Mouse (Mus musculus) limb, embryonic 10.5 days (tissue): ENCODE measurements around the gene Inhbb. TPM values are rescaled to one million over a fixed set of nuclear protein-coding genes. Genes with fewer than 3 reads are reported as not detected.
A peak's percentile ranks its signal among the peaks of the same experiment; 100 is the strongest.

Experiments used
- DNase-seq: peaks from one replicate; pipeline ENCODE4 v3.0.0-alpha.2; 2017; ENCODE audit warnings: low spot score
- H3K27ac ChIP-seq: fragments of 300-500 bp; sonication (generic); 2 replicates; pipeline ENCODE4 v1.5.1; 2016; ENCODE audit warnings: mild to moderate bottlenecking
- H3K27me3 ChIP-seq: fragments of 300-500 bp; sonication (generic); 2 replicates; pipeline ENCODE4 v1.6.1; 2016; ENCODE audit warnings: low read depth, mild to moderate bottlenecking; ENCODE audit not compliant: poor library complexity, severe bottlenecking
- H3K36me3 ChIP-seq: fragments of 300-500 bp; sonication (generic); 2 replicates; pipeline ENCODE4 v1.6.1; 2016; ENCODE audit warnings: mild to moderate bottlenecking, moderate library complexity
- H3K4me1 ChIP-seq: fragments of 300-500 bp; sonication (generic); 2 replicates; pipeline ENCODE4 v1.6.1; 2016
- H3K4me3 ChIP-seq: fragments of 300-500 bp; sonication (generic); 2 replicates; pipeline ENCODE4 v1.5.1; 2016; ENCODE audit warnings: mild to moderate bottlenecking, moderate library complexity
- H3K9me3 ChIP-seq: fragments of 300-500 bp; sonication (generic); replicated peaks from 2 replicates; pipeline ENCODE4 v1.6.1; 2016; ENCODE audit warnings: mild to moderate bottlenecking
- WGBS: fragments of 180-500 bp; shearing (Covaris S2); methylation state at CpG from one replicate; pipeline ENCODE4 v1.1.7; 2016; 5-methylcytosine and 5-hydroxymethylcytosine counted together
- polyA plus RNA-seq: library from polyadenylated mRNA; unstranded; fragments of >200 nt; fragmentation: Nextera tagmentation; extraction: Ambion mirVana; gene quantifications from 2 replicates; pipeline ENCODE4 v1.2.1, GENCODE M21; 2016

Gene Inhbb
- 0.06 and 0.09 TPM in 2 replicates for polyA plus RNA-seq

DNA sequence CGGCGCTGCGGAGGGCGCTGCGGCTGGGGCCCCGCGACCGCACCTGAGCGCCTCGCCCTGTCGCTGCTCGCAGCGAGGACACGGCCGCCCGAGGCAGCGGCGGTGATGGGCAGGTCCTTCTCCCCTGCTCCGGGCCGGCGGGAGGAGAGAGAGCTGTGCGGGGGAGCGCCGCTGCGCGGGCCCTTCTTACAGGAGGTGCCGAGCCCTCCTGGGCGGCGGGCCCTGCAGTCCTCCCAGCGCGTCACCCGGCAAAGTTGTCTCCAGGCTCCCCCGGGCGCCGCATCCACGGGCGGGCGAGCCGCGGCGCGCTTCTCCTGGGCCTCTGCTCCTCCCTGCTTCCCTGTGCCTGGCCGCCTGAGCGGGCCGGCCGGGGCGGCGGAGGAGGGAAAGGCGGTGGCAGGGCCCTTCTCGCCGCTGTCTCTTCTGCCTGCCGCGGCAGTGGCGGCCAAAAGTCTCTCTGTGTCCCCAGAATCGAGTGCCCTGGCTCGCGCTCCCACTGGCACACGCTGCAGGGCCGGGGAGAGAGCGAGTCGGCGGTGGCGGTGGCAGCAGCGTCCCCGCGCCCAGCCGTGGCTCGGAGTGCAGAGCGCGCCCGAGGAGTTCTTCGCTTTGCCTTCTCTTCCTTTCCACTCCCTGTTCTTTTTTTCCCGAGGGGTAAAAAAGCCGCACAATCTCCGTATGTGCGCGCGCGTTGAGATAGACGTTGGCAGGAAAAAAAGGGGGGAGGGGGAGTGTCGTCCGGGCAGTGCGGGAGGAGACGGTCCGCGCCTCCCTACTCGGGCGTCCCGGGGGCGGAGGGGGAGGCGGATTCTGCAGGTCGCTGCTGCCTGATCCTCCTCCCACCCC, at the start of gene Inhbb:
Inhbb (minus strand) TSS at position 673 of the 846 bp plus-strand sequence.
- no peaks in the 10 kb centered on the region for H3K36me3 ChIP-seq
- under 1% methylated on average over 88 of the region's 92 CpGs for WGBS
- peak within 1 kb of the TSS; percentile 60 for H3K4me3 ChIP-seq
- H3K4me1 ChIP-seq: peaks cover 67% of the 10 kb centered on the region
- peaks cover 92% of the 10 kb centered on the region for H3K27me3 ChIP-seq
- H3K27ac ChIP-seq: peak within 1 kb of the TSS; percentile 53
- H3K9me3 ChIP-seq: no peaks in the 10 kb centered on the region
- peak; percentile 70 for DNase-seq

DNA sequence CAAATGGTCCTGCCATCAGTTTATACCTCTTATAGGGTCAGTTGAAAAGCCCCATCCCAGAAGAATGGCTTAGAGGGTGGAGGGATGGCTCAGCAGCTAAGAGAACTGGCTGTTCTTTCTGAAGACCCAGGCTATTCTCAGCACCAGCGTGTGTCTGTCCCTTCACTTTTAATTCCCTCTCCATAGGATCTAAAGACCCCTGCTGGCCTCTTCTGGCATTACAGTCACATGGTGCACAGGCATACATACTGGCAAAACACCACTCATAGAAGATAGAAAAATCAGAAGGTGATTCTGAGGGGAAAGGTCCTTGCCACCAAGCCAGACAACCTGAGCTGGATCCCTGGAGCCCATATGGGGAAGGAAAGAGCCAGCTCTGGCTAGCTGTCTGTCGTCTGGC, 41.3 kb upstream of the Inhbb start:
- no peak overlapping the region for H3K4me3 ChIP-seq
- DNase-seq: peak; percentile 65

DNA sequence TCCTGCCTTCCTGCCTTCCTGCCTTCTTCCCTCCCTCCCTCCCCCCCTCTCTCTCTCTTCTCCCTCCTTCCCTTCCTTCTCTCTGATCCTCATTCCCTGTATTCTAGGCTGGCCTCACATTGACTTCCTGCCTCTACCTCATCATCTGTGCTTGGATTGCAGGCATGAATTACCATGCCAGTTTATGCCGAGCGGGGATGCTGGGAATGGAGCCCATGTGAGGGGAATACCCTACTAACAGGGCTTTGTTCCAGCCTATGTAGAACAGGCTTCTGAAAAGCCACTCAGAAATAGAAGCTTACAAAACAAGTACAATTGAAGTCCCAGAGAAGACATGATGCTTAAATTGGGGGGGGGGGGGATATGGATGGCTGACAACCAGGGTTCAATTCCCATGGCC, 38.0 kb upstream of the Inhbb start:
- H3K36me3 ChIP-seq: no peaks in the 10 kb centered on the region
- no peak for DNase-seq
- WGBS: 84% methylated on average over 2 of the region's 2 CpGs
- no peak overlapping the region for H3K27ac ChIP-seq
- H3K27me3 ChIP-seq: peaks cover 11% of the 10 kb centered on the region; the same call in 1 of the 2 replicates
- peaks cover 22% of the 10 kb centered on the region for H3K4me1 ChIP-seq
- H3K4me3 ChIP-seq: no peak overlapping the region
- H3K9me3 ChIP-seq: no peaks in the 10 kb centered on the region

More for the DNA sequence above, 41.3 kb upstream of the Inhbb start:
- no peaks in the 10 kb centered on the region for H3K27me3 ChIP-seq
- no peak overlapping the region for H3K27ac ChIP-seq
- WGBS: 45% methylated on average over 2 of the region's 2 CpGs
- no peaks in the 10 kb centered on the region for H3K36me3 ChIP-seq
- no peaks in the 10 kb centered on the region for H3K4me1 ChIP-seq
- no peaks in the 10 kb centered on the region for H3K9me3 ChIP-seq

DNA sequence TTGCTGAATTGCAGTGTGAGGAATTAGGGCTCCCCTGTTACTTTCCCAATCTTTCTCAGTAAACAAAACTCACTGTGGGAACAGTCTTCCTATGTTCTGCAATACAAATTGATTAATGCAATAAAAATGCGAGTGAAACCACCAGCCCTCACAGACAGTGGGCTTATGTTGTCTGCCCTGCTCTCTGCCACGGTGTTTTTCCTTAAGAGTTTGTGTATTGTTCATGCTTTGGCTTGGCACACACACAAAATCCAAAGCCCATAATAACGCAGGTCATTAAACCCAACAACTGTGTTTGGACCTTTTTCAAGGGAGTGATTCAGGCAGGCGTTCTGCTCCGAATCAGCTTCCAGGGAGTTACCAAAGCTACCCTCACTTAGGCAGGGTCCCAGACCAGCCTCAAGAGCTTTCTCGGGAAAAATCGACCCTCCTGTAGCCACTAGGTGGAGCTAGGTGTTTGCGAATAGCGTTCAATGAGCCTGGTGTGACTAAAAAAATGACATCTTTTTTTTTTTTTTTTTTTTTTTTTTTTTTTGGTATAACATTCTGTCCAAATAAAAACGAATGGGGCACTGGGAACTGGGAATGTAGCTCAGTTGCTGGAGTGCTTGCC, 36.1 kb upstream of the Inhbb start:
- Histone ChIP-seq H3K4me3 (no peak overlapping the region), H3K27me3 (peaks cover 11% of the 10 kb centered on the region; the same call in 1 of the 2 replicates), H3K9me3 (no peaks in the 10 kb centered on the region), H3K27ac (no peak overlapping the region), H3K4me1 (peaks cover 22% of the 10 kb centered on the region), H3K36me3 (no peaks in the 10 kb centered on the region)
- peak; percentile 73 for DNase-seq
- 15% methylated on average over 10 of the region's 10 CpGs for WGBS

DNA sequence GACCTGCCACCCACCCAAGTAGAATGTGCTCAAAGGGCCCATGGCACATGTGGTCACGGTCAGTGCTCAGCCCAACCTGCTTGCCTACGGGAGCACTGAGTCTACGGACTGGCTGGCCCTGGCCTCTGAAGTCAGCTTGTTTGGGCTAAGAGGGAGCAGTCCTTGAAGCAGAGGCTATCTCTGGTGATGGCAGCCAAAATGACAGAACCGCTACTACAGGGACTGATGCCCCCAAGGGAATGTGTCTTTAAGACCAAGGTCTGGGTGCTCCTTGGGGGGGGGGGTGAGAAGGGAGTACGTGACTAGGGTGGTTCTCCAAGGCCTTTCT, 35.4 kb upstream of the Inhbb start:
- Histone ChIP-seq H3K36me3 (no peaks in the 10 kb centered on the region), H3K27ac (peak overlapping the region; percentile 66), H3K27me3 (peaks cover 11% of the 10 kb centered on the region; the same call in 1 of the 2 replicates), H3K4me3 (peak overlapping the region; percentile 31), H3K4me1 (peaks cover 22% of the 10 kb centered on the region), H3K9me3 (no peaks in the 10 kb centered on the region)
- no peak for DNase-seq
- WGBS: 29% methylated on average over 5 of the region's 5 CpGs

DNA sequence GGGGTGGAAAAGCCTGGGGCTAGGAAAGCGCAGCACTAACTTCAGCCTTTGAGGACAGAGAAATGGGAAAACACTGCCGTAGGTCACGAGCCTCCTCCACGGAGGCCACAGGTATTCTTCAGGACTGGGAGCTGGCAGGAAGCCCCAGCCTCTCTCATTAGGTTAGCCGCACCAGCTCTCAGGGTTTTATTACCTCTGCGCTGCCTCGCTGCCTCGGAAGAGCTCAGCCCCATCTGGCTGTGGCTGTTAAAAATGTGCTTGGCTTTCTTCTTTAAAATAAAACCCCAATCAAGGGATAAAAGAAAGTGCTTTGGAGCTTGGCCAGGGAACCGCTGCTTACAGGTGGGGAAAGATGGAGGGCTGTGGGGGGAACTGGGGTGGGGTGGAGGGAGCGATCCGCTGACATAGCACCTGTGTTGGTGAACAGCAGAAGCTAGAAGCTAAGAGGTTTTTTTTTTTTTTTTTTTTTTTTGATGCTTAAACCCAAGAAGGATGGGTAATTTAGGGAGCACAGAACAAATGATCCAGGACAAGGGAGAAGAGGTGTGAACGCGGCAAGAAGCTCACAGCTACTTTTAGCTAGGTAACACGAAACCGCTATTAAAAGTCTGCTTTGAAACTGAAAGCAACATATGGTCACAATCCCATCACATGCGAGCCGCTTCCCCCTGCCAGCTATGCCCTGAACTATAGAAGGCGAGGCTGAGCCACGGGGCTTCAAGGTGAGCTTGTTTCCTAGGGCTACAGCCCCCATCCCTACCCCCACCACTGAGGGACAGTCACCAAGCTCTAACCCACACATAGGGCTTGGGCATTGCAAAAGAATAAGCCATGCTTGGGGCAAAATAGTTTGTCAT, 34.9 kb upstream of the Inhbb start:
- Histone ChIP-seq H3K27me3 (peaks cover 11% of the 10 kb centered on the region; the same call in 1 of the 2 replicates), H3K4me3 (peak overlapping the region; percentile 31), H3K4me1 (peaks cover 22% of the 10 kb centered on the region), H3K27ac (peak overlapping the region; percentile 66), H3K36me3 (no peaks in the 10 kb centered on the region), H3K9me3 (no peaks in the 10 kb centered on the region)
- 13% methylated on average over 19 of the region's 19 CpGs for WGBS
- peak; percentile 58 for DNase-seq

DNA sequence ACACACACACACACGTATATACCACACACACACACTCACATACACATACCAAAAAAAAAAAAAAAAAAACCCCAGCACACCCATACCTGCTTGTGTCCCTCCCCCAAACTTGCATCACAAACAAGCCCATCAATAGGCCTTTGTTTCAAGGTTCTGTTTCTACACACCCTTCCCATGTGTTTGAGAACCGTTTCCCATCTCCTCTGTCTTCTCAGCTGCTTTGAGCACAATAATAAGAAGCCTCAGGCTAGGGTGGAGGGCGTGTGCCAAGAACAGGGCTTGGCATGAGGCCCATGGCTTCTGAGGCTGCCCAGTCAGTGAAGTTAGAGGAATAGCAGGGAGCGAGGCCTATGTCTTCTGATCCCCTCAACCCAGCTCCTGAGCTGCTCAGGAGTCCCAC, 31.7 kb upstream of the Inhbb start:
- Histone ChIP-seq H3K36me3 (no peaks in the 10 kb centered on the region), H3K4me1 (peaks cover 22% of the 10 kb centered on the region), H3K9me3 (no peaks in the 10 kb centered on the region), H3K4me3 (no peak overlapping the region), H3K27me3 (peaks cover 11% of the 10 kb centered on the region; the same call in 1 of the 2 replicates), H3K27ac (no peak overlapping the region)
- no peak for DNase-seq
- 79% methylated on average over 3 of the region's 4 CpGs for whole genome bisulfite sequencing

DNA sequence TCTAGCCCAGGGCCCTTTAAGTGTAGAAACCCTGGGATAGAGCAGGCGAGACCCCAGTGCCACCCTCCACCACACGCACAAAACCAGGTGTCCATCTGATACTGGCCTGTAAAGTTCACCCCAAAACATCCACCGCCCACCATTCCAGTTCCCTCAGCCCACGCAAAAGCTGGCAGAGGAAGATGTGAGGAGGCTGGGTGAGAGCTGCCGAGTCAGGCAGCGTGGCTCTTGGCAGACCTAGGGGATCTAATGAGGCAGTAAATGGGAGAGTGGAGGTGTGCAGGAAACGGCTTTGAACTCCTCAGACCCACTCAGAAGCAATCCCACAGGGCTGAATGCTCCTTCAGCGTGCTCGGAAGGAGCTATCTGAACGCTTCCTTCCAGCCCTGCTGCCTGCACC, 29.4 kb upstream of the Inhbb start:
- no peak for DNase-seq
- Histone ChIP-seq H3K4me1 (peaks cover 5% of the 10 kb centered on the region), H3K9me3 (no peaks in the 10 kb centered on the region), H3K4me3 (no peak overlapping the region), H3K27me3 (peaks cover 7% of the 10 kb centered on the region; the same call in 1 of the 2 replicates), H3K36me3 (no peaks in the 10 kb centered on the region), H3K27ac (no peak overlapping the region)
- WGBS: 57% methylated on average over 10 of the region's 10 CpGs

DNA sequence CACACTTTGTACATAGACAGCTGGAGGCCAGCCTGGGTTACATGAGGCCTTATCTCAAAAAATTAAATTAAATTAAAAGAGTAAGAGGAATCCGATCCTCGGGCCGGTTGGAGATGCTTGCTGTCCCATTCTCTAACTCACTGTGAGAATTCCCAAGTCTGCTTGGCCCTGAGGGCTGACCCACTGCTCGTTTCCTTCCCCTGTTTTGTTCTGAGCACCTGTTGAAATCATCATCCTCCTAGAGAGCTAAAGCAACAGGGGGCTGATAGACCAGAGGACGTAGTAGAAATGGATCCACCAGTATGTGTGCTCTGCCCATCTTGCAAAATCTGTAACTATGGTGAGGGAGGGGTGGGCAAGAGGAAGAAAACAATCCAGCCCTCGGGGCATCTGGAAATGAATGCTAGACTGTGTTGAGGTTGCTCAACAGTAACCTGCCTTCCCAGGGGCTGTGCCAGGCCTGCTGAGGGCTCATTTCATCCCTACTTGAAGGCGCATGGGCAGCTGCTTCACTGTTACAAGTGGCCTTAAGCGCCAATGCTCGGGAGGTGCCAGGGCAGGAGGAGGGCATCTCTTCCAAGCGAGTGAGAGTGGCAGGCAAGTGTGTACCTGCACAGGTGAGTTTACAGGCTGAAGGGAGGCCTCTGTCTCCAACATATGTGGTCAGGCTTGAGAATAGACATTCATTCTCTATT, 28.8 kb upstream of the Inhbb start:
- Histone ChIP-seq H3K4me3 (no peak overlapping the region), H3K9me3 (no peaks in the 10 kb centered on the region), H3K4me1 (no peaks in the 10 kb centered on the region), H3K27me3 (peaks cover 2% of the 10 kb centered on the region; the same call in 1 of the 2 replicates), H3K36me3 (no peaks in the 10 kb centered on the region), H3K27ac (no peak overlapping the region)
- WGBS: 87% methylated on average over 10 of the region's 10 CpGs
- no peak for DNase-seq

DNA sequence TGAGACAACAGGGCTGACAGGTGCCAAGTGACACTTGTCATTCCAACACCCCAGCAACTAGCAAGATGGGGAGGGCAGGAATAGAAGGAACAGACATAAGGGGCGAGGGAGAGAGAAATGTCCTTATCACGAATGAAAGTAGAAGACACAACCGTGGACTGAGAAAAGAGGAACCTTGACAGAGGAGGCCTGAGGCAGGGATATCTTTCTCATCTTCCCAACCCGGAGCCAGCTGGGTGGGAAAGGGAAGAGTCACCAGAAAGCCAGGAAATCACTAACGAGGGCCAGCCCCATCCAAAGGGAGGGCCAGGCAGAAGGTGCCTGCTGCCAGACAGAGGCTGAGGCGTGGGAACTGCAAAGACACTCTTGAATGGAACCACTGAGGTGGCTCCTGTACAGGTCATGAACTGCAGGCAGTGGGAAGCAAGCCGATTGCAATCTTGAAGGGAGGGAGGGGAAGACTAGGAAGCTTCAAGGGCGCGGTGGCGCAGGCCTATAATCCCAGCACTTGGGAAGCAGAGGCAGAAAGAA, 24.8 kb upstream of the Inhbb start:
- Histone ChIP-seq H3K36me3 (no peaks in the 10 kb centered on the region), H3K27ac (no peak overlapping the region), H3K27me3 (no peaks in the 10 kb centered on the region), H3K4me1 (no peaks in the 10 kb centered on the region), H3K9me3 (no peaks in the 10 kb centered on the region), H3K4me3 (no peak overlapping the region)
- no peak for DNase-seq
- WGBS: 62% methylated on average over 10 of the region's 10 CpGs

DNA sequence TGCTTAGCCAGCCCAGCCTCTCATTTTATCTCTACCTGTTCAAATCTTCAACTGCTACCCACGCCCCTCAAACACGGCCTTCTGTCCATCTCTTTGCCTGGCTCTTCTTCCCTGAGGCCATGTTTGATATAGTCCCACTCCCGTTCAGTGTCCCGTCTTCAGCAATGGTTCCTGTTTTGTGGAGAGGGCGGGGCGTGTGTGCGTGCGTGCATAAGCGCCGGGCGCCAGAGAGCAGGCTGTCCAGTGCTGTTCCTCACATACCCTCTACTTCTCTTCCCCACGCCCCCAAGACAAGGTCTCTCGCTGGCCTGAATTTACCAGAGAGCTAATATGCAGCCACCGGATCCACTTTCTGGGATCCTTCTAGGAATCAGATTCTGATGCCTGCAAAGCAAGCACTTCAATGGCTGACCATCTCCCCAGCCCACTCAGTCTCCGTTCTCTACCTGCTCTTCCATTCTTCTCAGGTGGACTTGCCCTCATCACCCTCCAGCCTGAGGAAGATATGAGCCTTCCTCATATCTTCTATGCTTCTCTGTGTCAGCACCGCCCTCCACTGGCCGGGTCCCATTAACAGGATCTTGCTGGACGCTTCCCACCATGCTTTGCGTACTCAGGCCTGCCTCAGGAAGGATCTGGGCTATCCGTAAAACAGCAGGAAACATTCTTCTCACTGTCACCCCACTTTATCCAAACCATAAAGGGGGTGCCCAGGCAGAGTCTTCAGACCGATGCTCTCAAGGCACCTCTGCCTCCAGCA, 21.7 kb upstream of the Inhbb start:
- DNase-seq: no peak
- WGBS: 84% methylated on average over 21 of the region's 21 CpGs

More for the DNA sequence above, 21.7 kb upstream of the Inhbb start:
- no peak overlapping the region for H3K27ac ChIP-seq
- no peaks in the 10 kb centered on the region for H3K9me3 ChIP-seq
- H3K4me1 ChIP-seq: no peaks in the 10 kb centered on the region
- no peaks in the 10 kb centered on the region for H3K27me3 ChIP-seq
- no peaks in the 10 kb centered on the region for H3K36me3 ChIP-seq
- H3K4me3 ChIP-seq: no peak overlapping the region
